Mouse (Mus musculus) heart, embryonic 16.5 days (tissue): ENCODE data around the gene Slc29a4. TPM values are rescaled to one million over a fixed set of nuclear protein-coding genes. Genes with fewer than 3 reads are reported as not detected.

Experiments used
- ATAC-seq: fragments of 200-750 bp; cut with Nextera tagmentation; replicated peaks from 2 replicates; pipeline ENCODE4 v1.8.0; 2017; ENCODE audit warnings: moderate number of reproducible peaks; ENCODE audit not compliant: insufficient read depth, low FRiP score; ENCODE audit errors: extremely low read depth
- H3K27ac ChIP-seq: fragments of 300-500 bp; sonication (generic); 2 replicates; pipeline ENCODE4 v1.5.1; 2014; ENCODE audit warnings: mild to moderate bottlenecking, low read length, control low read depth, moderate library complexity
- H3K27me3 ChIP-seq: fragments of 300-500 bp; sonication (generic); 2 replicates; pipeline ENCODE4 v1.6.1; 2014; ENCODE audit warnings: low read length, mixed read lengths; ENCODE audit not compliant: control insufficient read depth, insufficient read depth
- H3K36me3 ChIP-seq: fragments of 300-500 bp; sonication (generic); 2 replicates; pipeline ENCODE4 v1.6.1; 2014; ENCODE audit not compliant: control insufficient read depth, insufficient read depth
- H3K4me1 ChIP-seq: fragments of 300-500 bp; sonication (generic); 2 replicates; pipeline ENCODE4 v1.6.1; 2014; ENCODE audit warnings: low read length, mixed read lengths; ENCODE audit not compliant: control insufficient read depth, insufficient read depth
- H3K4me2 ChIP-seq: fragments of 300-500 bp; sonication (generic); 2 replicates; pipeline ENCODE4 v1.6.1; 2014; ENCODE audit warnings: low read depth, mild to moderate bottlenecking, control low read depth, low read length
- H3K4me3 ChIP-seq: fragments of 300-500 bp; sonication (generic); 2 replicates; pipeline ENCODE4 v1.5.1; 2014; ENCODE audit warnings: mild to moderate bottlenecking, control low read depth, low read length
- H3K9ac ChIP-seq: fragments of 300-500 bp; sonication (generic); 2 replicates; pipeline ENCODE4 v1.6.1; 2014; ENCODE audit warnings: low read length, control low read depth
- H3K9me3 ChIP-seq: fragments of 300-500 bp; sonication (generic); replicated peaks from 2 replicates; pipeline ENCODE4 v1.6.1; 2016; ENCODE audit warnings: low read length; ENCODE audit not compliant: control insufficient read depth
- WGBS: fragments of 180-500 bp; shearing (Covaris S2); extraction: QIAGEN DNeasy Blood & Tissue Kit; methylation state at CpG from one replicate; pipeline ENCODE4 v1.1.7; 2014; 5-methylcytosine and 5-hydroxymethylcytosine counted together
- polyA plus RNA-seq: library from polyadenylated mRNA; unstranded; fragments of >200 nt; fragmentation: Nextera tagmentation; extraction: Ambion mirVana; gene quantifications from 2 replicates; pipeline ENCODE4 v1.2.1, GENCODE M21; 2015

Gene Slc29a4
- polyA plus RNA-seq, 1 experiment from 2014 or later, result 1.1 TPM

GRCm38 (mm10) chr5:142718486-142718885, 26.2 kb downstream of the Slc29a4 start:
- H3K4me1 ChIP-seq, result no peaks in the 10 kb centered on the region
- H3K27ac ChIP-seq, result no peak overlapping the region
- H3K4me3 ChIP-seq, result no peak overlapping the region
- no peak for ATAC-seq
- no peaks in the 10 kb centered on the region for H3K36me3 ChIP-seq
- H3K27me3 ChIP-seq, result peaks cover 5% of the 10 kb centered on the region; the same call in 1 of the 2 replicates
- WGBS, result 37% methylated on average over 25 of the region's 25 CpGs
- H3K9ac ChIP-seq, result no peak overlapping the region
- H3K9me3 ChIP-seq, result no peaks in the 10 kb centered on the region
- peak overlapping the region; percentile 33; the same call in 1 of the 2 replicates for H3K4me2 ChIP-seq

GRCm38 (mm10) chr5:142719897-142720296, 27.6 kb downstream of the Slc29a4 start:
- Histone ChIP-seq H3K9ac (no peak overlapping the region), H3K36me3 (no peaks in the 10 kb centered on the region), H3K4me2 (no peak overlapping the region), H3K27ac (no peak overlapping the region), H3K4me3 (no peak overlapping the region), H3K27me3 (peaks cover 5% of the 10 kb centered on the region; the same call in 1 of the 2 replicates), H3K9me3 (no peaks in the 10 kb centered on the region), H3K4me1 (peaks cover 3% of the 10 kb centered on the region; the same call in 1 of the 2 replicates)
- no peak for ATAC-seq
- WGBS, result 77% methylated on average over 13 of the region's 13 CpGs

- H3K9me3 ChIP-seq, result no peaks in the 10 kb centered on the region
- H3K4me3 ChIP-seq, result no peak overlapping the region
- H3K27me3 ChIP-seq, result no peaks in the 10 kb centered on the region
- no peak overlapping the region for H3K27ac ChIP-seq
- ATAC-seq, result peak; percentile 64; the same call in 1 of the 2 replicates
- H3K9ac ChIP-seq, result no peak overlapping the region
- H3K4me2 ChIP-seq, result peak overlapping the region; percentile 22; the same call in 1 of the 2 replicates
- 14% methylated on average over 7 of the region's 7 CpGs for WGBS
- H3K4me1 ChIP-seq, result peaks cover 3% of the 10 kb centered on the region; the same call in 1 of the 2 replicates
- H3K36me3 ChIP-seq, result peaks cover 32% of the 10 kb centered on the region
Measured at GRCm38 (mm10) chr5:142723520-142724133, 31.3 kb downstream of the Slc29a4 start.

GRCm38 (mm10) chr5:142724265-142724664, 32.0 kb downstream of the Slc29a4 start:
- Histone ChIP-seq H3K27me3 (no peaks in the 10 kb centered on the region), H3K4me3 (no peak overlapping the region), H3K4me2 (no peak overlapping the region), H3K9me3 (no peaks in the 10 kb centered on the region), H3K9ac (no peak overlapping the region), H3K27ac (no peak overlapping the region), H3K4me1 (peaks cover 3% of the 10 kb centered on the region; the same call in 1 of the 2 replicates), H3K36me3 (peaks cover 39% of the 10 kb centered on the region)
- no peak for ATAC-seq
- 86% methylated on average over 7 of the region's 7 CpGs for WGBS

- H3K9ac ChIP-seq, result no peak overlapping the region
- H3K4me3 ChIP-seq, result no peak overlapping the region
- H3K4me2 ChIP-seq, result no peak overlapping the region
- H3K9me3 ChIP-seq, result no peaks in the 10 kb centered on the region
- no peak overlapping the region for H3K27ac ChIP-seq
- peaks cover 58% of the 10 kb centered on the region for H3K36me3 ChIP-seq
- 85% methylated on average over 6 of the region's 6 CpGs for WGBS
- H3K4me1 ChIP-seq, result peaks cover 3% of the 10 kb centered on the region; the same call in 1 of the 2 replicates
- ATAC-seq, result no peak
- no peaks in the 10 kb centered on the region for H3K27me3 ChIP-seq
Measured at GRCm38 (mm10) chr5:142726748-142727147, 34.4 kb downstream of the Slc29a4 start.

GRCm38 (mm10) chr5:142728301-142728700, 36.0 kb downstream of the Slc29a4 start:
- H3K4me3 ChIP-seq, result no peak overlapping the region
- H3K9me3 ChIP-seq, result no peaks in the 10 kb centered on the region
- peaks cover 72% of the 10 kb centered on the region for H3K36me3 ChIP-seq
- peaks cover 3% of the 10 kb centered on the region; the same call in 1 of the 2 replicates for H3K4me1 ChIP-seq
- 95% methylated on average over 16 of the region's 16 CpGs for WGBS
- no peaks in the 10 kb centered on the region for H3K27me3 ChIP-seq
- no peak for ATAC-seq
- no peak overlapping the region for H3K27ac ChIP-seq
- no peak overlapping the region for H3K9ac ChIP-seq
- no peak overlapping the region for H3K4me2 ChIP-seq

GRCm38 (mm10) chr5:142730295-142730694, 38.0 kb downstream of the Slc29a4 start:
- Histone ChIP-seq H3K9ac (no peak overlapping the region), H3K4me1 (no peaks in the 10 kb centered on the region), H3K27ac (no peak overlapping the region), H3K4me2 (no peak overlapping the region), H3K27me3 (no peaks in the 10 kb centered on the region), H3K36me3 (peaks cover 81% of the 10 kb centered on the region), H3K4me3 (no peak overlapping the region), H3K9me3 (no peaks in the 10 kb centered on the region)
- WGBS, result 85% methylated on average over 12 of the region's 12 CpGs
- ATAC-seq, result no peak

- ATAC-seq, result no peak
- Histone ChIP-seq H3K4me3 (no peak overlapping the region), H3K27me3 (no peaks in the 10 kb centered on the region), H3K4me2 (no peak overlapping the region), H3K36me3 (peaks cover 78% of the 10 kb centered on the region), H3K27ac (no peak overlapping the region), H3K9ac (no peak overlapping the region), H3K9me3 (no peaks in the 10 kb centered on the region), H3K4me1 (no peaks in the 10 kb centered on the region)
- WGBS, result 86% methylated on average over 11 of the region's 11 CpGs
Measured at GRCm38 (mm10) chr5:142731916-142732315, 39.6 kb downstream of the Slc29a4 start.

- no peak overlapping the region for H3K27ac ChIP-seq
- H3K9ac ChIP-seq, result no peak overlapping the region
- no peak overlapping the region for H3K4me2 ChIP-seq
- no peak for ATAC-seq
- no peaks in the 10 kb centered on the region for H3K27me3 ChIP-seq
- no peaks in the 10 kb centered on the region for H3K4me1 ChIP-seq
- peaks cover 49% of the 10 kb centered on the region for H3K36me3 ChIP-seq
- no peaks in the 10 kb centered on the region for H3K9me3 ChIP-seq
- H3K4me3 ChIP-seq, result no peak overlapping the region
- WGBS, result 86% methylated on average over 8 of the region's 8 CpGs
Measured at GRCm38 (mm10) chr5:142739941-142740340, 47.6 kb downstream of the Slc29a4 start.
